Mouse (Mus musculus) midbrain, embryonic 13.5 days (tissue): ENCODE data around the gene Dcpp1. TPM values are rescaled to one million over a fixed set of nuclear protein-coding genes. Genes with fewer than 3 reads are reported as not detected.
A peak's percentile ranks its signal among the peaks of the same experiment; 100 is the strongest.
"Not testable (repeated sequence)": the region's sequence is repeated elsewhere in the genome, so short reads cannot be mapped to it uniquely, and the experiment has no call there.

Source experiments
- ATAC-seq: fragments of 200-750 bp; cut with Nextera tagmentation; 2 replicates; pipeline ENCODE4 v1.8.0; 2017; ENCODE audit warnings: mild to moderate bottlenecking, moderate TSS enrichment, moderate library complexity
- H3K27ac ChIP-seq: fragments of 300-500 bp; sonication (generic); 2 replicates; pipeline ENCODE4 v1.5.1; 2015; ENCODE audit warnings: inconsistent platforms, mild to moderate bottlenecking, moderate library complexity
- H3K27me3 ChIP-seq: fragments of 300-500 bp; sonication (generic); 2 replicates; pipeline ENCODE4 v1.6.1; 2015; ENCODE audit warnings: mild to moderate bottlenecking, inconsistent platforms
- H3K36me3 ChIP-seq: fragments of 300-500 bp; sonication (generic); 2 replicates; pipeline ENCODE4 v1.6.1; 2015; ENCODE audit warnings: mild to moderate bottlenecking, inconsistent platforms
- H3K4me1 ChIP-seq: fragments of 300-500 bp; sonication (generic); replicated peaks from 2 replicates; pipeline ENCODE4 v1.6.1; 2015; ENCODE audit warnings: inconsistent platforms
- H3K4me2 ChIP-seq: fragments of 300-500 bp; sonication (generic); replicated peaks from 2 replicates; pipeline ENCODE4 v1.6.1; 2015; ENCODE audit warnings: moderate library complexity, mild to moderate bottlenecking, inconsistent platforms
- H3K4me3 ChIP-seq: fragments of 300-500 bp; sonication (generic); replicated peaks from 2 replicates; pipeline ENCODE4 v1.5.1; 2015; ENCODE audit warnings: mild to moderate bottlenecking, inconsistent platforms
- H3K9ac ChIP-seq: fragments of 300-500 bp; sonication (generic); replicated peaks from 2 replicates; pipeline ENCODE4 v1.6.1; 2015; ENCODE audit warnings: mild to moderate bottlenecking, inconsistent platforms
- H3K9me3 ChIP-seq: fragments of 300-500 bp; sonication (generic); 2 replicates; pipeline ENCODE4 v1.6.1; 2016; ENCODE audit warnings: mild to moderate bottlenecking, inconsistent platforms
- WGBS: fragments of 180-500 bp; shearing (Covaris S2); methylation state at CpG from one replicate; pipeline ENCODE4 v1.1.7; 2015; 5-methylcytosine and 5-hydroxymethylcytosine counted together
- polyA plus RNA-seq: library from polyadenylated mRNA; unstranded; fragments of >200 nt; fragmentation: Nextera tagmentation; extraction: Ambion mirVana; gene quantifications from 2 replicates; pipeline ENCODE4 v1.2.1, GENCODE M21; 2015

Gene Dcpp1
- polyA plus RNA-seq, 1 experiment from 2014 or later = not detected

GRCm38 (mm10) chr17:23857913-23858312 is 22.8 kb upstream of the Dcpp1 start:
- H3K9me3 ChIP-seq = no peaks in the 10 kb centered on the region
- no peak overlapping the region for H3K4me3 ChIP-seq
- H3K4me2 ChIP-seq = no peak overlapping the region
- no peak for ATAC-seq
- 83% methylated on average over 2 of the region's 2 CpGs for WGBS
- 0 out of 2 replicates have a peak, but pooled peaks cover 6% of the 10 kb centered on the region for H3K27me3 ChIP-seq
- no peak overlapping the region for H3K9ac ChIP-seq
- H3K27ac ChIP-seq = no peak overlapping the region
- no peaks in the 10 kb centered on the region for H3K4me1 ChIP-seq
- no peaks in the 10 kb centered on the region for H3K36me3 ChIP-seq

DNA sequence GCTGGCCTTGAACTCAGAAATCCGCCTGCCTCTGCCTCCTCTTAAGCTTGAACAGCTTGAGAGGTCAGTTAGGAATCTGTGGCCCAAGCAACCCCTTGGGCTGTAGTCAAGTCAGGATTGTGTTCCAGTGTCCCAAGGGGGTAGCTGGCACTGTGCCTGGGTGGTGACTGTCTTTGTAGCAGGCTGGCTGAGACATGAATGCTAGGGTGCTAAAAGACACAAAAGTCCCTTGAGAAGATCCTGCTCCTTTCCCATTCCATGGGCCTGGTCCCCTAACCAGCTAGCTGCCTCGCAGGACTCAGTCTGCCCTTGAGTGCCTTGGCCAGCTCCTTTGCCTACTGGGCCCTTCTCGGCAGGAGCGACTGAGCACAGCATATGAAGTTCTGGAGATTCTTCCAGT is 17.8 kb upstream of the Dcpp1 start:
- 84% methylated on average over 4 of the region's 4 CpGs for WGBS
- Histone ChIP-seq H3K36me3 (no peaks in the 10 kb centered on the region), H3K27ac (no peak overlapping the region), H3K9ac (no peak overlapping the region), H3K27me3 (0 out of 2 replicates have a peak, but pooled peaks cover 6% of the 10 kb centered on the region), H3K9me3 (no peaks in the 10 kb centered on the region), H3K4me1 (no peaks in the 10 kb centered on the region), H3K4me2 (no peak overlapping the region), H3K4me3 (no peak overlapping the region)
- ATAC-seq = no peak

DNA sequence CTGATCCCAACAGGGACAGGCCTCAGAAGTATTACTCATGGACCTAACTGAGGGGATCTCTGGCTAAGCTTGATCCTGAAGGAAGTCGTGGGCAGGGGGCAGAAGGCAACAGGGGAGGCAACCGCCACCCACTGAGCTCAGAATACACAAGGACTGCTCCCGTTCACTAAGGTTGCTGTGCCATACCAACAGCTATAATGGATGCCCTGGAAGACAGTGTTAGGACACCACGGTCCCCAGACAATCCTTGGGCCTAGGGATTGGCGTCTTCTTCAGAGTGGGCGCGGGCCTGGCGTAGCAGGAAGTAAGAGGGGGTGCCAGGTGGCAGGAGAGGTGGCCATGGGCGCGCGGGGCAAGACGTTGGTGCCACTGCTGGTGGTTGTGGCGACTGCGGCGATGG is 12.9 kb upstream of the Dcpp1 start, which contains the start of gene Prss21:
Prss21 (plus strand) TSS at position 301 of the 400 bp plus-strand sequence.
- no peak for ATAC-seq
- 81% methylated on average over 15 of the region's 15 CpGs for whole genome bisulfite sequencing
- no peak within 1 kb of the TSS for H3K4me3 ChIP-seq
- no peaks in the 10 kb centered on the region for H3K36me3 ChIP-seq
- H3K4me2 ChIP-seq = no peak within 1 kb of the TSS
- H3K9ac ChIP-seq = no peak within 1 kb of the TSS
- no peaks in the 10 kb centered on the region for H3K27me3 ChIP-seq
- no peaks in the 10 kb centered on the region for H3K4me1 ChIP-seq
- H3K9me3 ChIP-seq = no peaks in the 10 kb centered on the region
- no peak within 1 kb of the TSS for H3K27ac ChIP-seq

GRCm38 (mm10) chr17:23868513-23868912 is 12.2 kb upstream of the Dcpp1 start:
- no peaks in the 10 kb centered on the region for H3K36me3 ChIP-seq
- H3K4me3 ChIP-seq = no peak overlapping the region
- no peaks in the 10 kb centered on the region for H3K27me3 ChIP-seq
- no peaks in the 10 kb centered on the region for H3K4me1 ChIP-seq
- no peak overlapping the region for H3K4me2 ChIP-seq
- 90% methylated on average over 11 of the region's 11 CpGs for WGBS
- no peaks in the 10 kb centered on the region for H3K9me3 ChIP-seq
- no peak overlapping the region for H3K27ac ChIP-seq
- H3K9ac ChIP-seq = no peak overlapping the region
- no peak for ATAC-seq

DNA sequence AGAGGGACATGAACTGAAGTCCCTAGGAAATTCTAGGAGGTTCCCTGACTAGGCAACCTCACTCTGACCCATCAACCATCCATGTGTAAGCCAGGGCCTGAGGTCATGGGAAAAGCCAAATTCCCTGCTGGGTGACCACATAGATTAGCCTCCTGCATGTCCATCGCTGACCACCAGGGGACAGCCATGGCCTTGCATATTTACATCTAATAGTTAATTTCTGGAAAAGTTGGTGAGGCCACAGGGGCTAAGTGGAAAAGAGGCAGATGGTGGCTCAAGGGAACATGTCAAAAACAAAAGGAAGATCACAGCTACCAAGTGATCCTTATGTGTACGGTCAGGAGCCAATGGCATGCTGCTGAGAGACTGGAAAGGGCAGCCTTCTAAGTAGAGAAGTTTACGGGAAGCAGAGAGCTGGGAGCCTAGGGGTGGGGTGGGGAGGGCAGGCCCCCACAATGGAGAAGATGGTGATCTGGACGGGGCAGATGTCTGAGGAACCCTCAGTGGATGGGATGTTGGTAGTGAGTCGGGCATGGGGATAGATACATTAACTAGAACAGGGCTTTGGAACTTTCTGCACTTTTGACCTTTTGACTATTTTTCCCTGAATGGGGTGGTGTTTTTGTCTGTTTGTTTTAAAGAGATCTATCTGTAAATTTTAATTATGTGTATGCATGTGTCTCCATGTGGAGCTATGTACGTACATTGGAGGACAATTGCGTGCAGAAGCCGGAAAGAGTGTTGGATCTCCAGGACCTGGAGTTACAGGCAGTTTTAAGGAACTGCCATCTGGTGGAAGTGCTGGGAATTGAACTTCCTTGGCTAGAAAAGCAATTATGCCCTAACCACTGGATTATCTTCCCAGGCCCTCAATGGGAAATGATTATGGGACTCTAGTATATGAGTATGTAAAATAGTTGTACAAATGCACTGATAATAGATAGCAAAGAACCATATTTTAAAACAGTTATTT is 6.5 kb upstream of the Dcpp1 start:
- Histone ChIP-seq H3K27me3 (no peaks in the 10 kb centered on the region), H3K27ac (no peak overlapping the region), H3K9me3 (no peaks in the 10 kb centered on the region), H3K36me3 (no peaks in the 10 kb centered on the region), H3K4me1 (no peaks in the 10 kb centered on the region), H3K9ac (no peak overlapping the region), H3K4me3 (no peak overlapping the region), H3K4me2 (no peak overlapping the region)
- ATAC-seq = peak; percentile 37; the same call in 1 of the 2 replicates
- whole genome bisulfite sequencing = 46% methylated on average over 8 of the region's 8 CpGs

GRCm38 (mm10) chr17:23876741-23877140 is 3.9 kb upstream of the Dcpp1 start:
- H3K4me1 ChIP-seq = no peaks in the 10 kb centered on the region
- no peak overlapping the region for H3K9ac ChIP-seq
- 54% methylated on average over 3 of the region's 3 CpGs for WGBS
- H3K27me3 ChIP-seq = no peaks in the 10 kb centered on the region
- ATAC-seq = peak; percentile 67; the same call in 1 of the 2 replicates
- no peak overlapping the region for H3K27ac ChIP-seq
- no peaks in the 10 kb centered on the region for H3K9me3 ChIP-seq
- H3K36me3 ChIP-seq = no peaks in the 10 kb centered on the region
- H3K4me3 ChIP-seq = no peak overlapping the region
- no peak overlapping the region for H3K4me2 ChIP-seq

GRCm38 (mm10) chr17:23877166-23877565 is 3.5 kb upstream of the Dcpp1 start:
- no peak for ATAC-seq
- no peak overlapping the region for H3K4me3 ChIP-seq
- no peaks in the 10 kb centered on the region for H3K36me3 ChIP-seq
- no peaks in the 10 kb centered on the region for H3K9me3 ChIP-seq
- no peaks in the 10 kb centered on the region for H3K27me3 ChIP-seq
- no peak overlapping the region for H3K9ac ChIP-seq
- H3K27ac ChIP-seq = no peak overlapping the region
- H3K4me2 ChIP-seq = no peak overlapping the region
- H3K4me1 ChIP-seq = no peaks in the 10 kb centered on the region
- 74% methylated on average over 2 of the region's 2 CpGs for WGBS

DNA sequence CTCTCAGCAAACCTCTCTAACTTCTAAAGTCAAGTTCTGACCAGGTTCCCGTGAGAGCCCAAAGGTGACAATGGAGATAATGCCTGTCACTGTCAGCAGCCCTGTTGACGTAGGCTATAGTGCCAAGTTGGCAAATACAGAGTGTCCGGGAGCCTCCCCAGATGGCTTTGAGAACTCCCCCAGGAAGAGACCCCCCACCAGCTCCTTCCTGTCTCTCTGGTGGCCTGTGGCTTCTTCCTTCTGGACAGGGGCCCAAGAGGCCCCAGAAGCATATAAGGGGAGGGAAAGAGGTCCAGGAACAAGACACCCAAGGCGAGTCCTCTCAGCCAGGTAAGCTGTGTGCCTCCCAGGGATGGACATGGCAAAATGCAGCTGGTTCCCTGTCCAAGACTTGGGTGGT is 36.5 kb downstream of the Dcpp1 start, which contains the start of gene Dcpp3:
Dcpp3 (plus strand) TSS at position 301 of the 400 bp plus-strand sequence.
- H3K9ac ChIP-seq, H3K4me3 ChIP-seq, H3K36me3 ChIP-seq, H3K27ac ChIP-seq, H3K27me3 ChIP-seq, H3K9me3 ChIP-seq, H3K4me2 ChIP-seq, H3K4me1 ChIP-seq, ATAC-seq: not testable (repeated sequence)
- 67% methylated on average over 4 of the region's 4 CpGs for WGBS

DNA sequence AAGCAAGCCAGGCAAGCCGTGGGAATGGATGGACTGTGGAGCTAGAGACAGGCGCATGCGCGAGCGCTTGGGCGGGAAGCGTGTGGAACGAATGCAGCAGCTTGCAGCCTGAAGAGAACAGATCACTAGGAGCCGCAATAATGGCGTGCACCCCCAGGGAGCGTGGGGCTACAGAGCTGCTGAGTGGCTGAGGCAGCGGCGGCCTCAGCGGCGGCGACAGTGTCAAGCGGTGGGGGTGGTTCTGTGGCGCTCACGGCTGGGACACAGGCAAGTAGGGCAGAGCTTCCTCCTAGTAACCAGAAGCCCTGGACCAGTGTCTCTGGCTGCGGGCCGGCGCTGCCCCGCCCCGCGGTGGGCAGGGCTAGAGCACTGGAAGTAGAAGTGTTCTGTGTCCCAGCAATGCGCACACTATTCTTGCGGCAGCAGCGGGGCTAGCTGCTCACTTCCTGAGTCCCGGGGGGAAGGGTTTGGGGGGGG is 43.9 kb downstream of the Dcpp1 start:
- Histone ChIP-seq H3K27me3 (no peaks in the 10 kb centered on the region), H3K27ac (peak overlapping the region; percentile 89), H3K4me1 (peaks cover 14% of the 10 kb centered on the region), H3K9me3 (no peaks in the 10 kb centered on the region), H3K4me3 (peak overlapping the region; percentile 55), H3K36me3 (no peaks in the 10 kb centered on the region), H3K9ac (peak overlapping the region; percentile 65), H3K4me2 (peak overlapping the region; percentile 81)
- peak; percentile 99 for ATAC-seq
- WGBS = under 1% methylated on average over 29 of the region's 29 CpGs

DNA sequence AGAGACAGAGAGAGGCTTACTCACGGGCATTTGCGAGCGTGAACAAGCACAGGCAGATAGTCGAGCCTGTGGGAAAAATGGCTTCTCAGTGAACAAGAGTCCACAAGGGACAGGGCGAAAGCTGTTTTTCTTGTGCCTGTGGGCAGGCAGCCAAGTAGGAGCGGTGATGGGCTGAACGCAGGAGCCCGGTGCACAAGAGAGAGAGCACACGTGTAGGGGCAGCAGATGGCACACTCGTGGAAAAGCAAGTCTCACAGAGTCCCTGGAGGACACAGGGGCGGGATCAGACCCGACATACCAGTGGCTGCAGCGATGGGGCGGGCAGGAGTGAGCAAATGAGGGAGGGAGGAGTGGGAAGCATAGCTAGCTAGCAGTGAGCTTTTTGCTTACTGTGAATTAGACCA is 44.4 kb downstream of the Dcpp1 start:
- Histone ChIP-seq H3K4me3 (peak overlapping the region; percentile 55), H3K9me3 (no peaks in the 10 kb centered on the region), H3K9ac (peak overlapping the region; percentile 65), H3K36me3 (no peaks in the 10 kb centered on the region), H3K4me1 (peaks cover 14% of the 10 kb centered on the region), H3K4me2 (peak overlapping the region; percentile 81), H3K27me3 (no peaks in the 10 kb centered on the region), H3K27ac (peak overlapping the region; percentile 89)
- peak; percentile 87 for ATAC-seq
- under 1% methylated on average over 14 of the region's 14 CpGs for WGBS

DNA sequence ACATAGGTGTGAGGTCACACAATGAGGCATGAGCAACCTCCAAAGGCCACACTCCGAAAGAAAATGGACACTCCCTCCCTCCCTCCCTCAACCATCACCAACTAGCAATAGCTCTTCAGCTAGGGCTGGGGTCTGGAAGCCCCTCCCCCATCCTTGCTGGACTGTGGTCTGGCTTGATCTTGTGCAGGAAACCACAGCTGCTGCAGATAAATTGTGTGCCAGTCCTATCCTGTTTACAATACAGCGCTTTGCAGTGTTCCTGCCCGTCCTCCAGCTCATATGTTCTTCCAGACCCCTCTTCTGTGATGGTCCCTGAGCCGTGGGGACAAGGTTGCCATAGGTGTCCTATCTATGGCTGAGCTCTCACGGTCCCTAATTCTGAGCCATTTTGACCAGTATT is 50.5 kb downstream of the Dcpp1 start:
- 94% methylated on average over 5 of the region's 5 CpGs for WGBS
- Histone ChIP-seq H3K4me1 (no peaks in the 10 kb centered on the region), H3K27ac (no peak overlapping the region), H3K4me2 (no peak overlapping the region), H3K9me3 (no peaks in the 10 kb centered on the region), H3K4me3 (no peak overlapping the region), H3K36me3 (no peaks in the 10 kb centered on the region), H3K9ac (no peak overlapping the region), H3K27me3 (no peaks in the 10 kb centered on the region)
- no peak for ATAC-seq
